Mouse (Mus musculus) adrenal gland, adult 18-20 months (tissue): ENCODE measurements around the gene Iglon5. TPM values are rescaled to one million over a fixed set of nuclear protein-coding genes. Genes with fewer than 3 reads are reported as not detected.

Source experiments
- DNase-seq, 2 experiments: peaks; one replicate each; pipeline ENCODE4 v3.0.0; 2021 to 2022; ENCODE audit warnings: low spot score in 2 of 2
- microRNA-seq, 2 experiments: library from miRNA; unstranded; fragments of <30 nt; microRNA quantifications; one replicate each; pipeline ENCODE4 v1.2.0; 2021; ENCODE audit warnings: borderline number of aligned reads in 2 of 2
- total RNA-seq, 2 experiments: library from RNA; stranded (reverse); gene quantifications; 1 replicate in 1 of 2; 2 replicates in 1 of 2; pipeline ENCODE4 v1.2.3; 2021

The Iglon5 gene
- total RNA-seq, 2 experiments from 2014 or later, result 1.3 to 1.5 TPM

DNA sequence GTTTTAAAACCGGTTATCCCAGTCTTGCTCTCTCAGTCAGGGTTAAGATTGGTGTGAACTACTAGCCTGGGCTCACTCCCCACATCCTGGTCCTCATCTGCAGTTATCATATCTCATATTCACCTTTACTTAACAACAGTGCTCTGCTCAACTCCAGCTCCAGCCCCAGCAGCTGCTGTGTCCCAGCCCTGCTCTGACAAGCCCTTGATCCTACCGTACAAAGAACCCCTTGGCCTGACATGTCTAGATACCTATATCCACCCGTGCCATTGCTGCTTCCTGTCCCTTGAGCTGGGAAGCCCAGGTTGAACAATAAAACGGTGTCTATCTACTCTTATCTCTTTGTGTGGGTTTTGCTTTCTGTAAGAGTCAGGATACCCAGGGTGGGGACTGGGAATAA lies 60.4 kb downstream of the Iglon5 start:
- no peak for DNase-seq

DNA sequence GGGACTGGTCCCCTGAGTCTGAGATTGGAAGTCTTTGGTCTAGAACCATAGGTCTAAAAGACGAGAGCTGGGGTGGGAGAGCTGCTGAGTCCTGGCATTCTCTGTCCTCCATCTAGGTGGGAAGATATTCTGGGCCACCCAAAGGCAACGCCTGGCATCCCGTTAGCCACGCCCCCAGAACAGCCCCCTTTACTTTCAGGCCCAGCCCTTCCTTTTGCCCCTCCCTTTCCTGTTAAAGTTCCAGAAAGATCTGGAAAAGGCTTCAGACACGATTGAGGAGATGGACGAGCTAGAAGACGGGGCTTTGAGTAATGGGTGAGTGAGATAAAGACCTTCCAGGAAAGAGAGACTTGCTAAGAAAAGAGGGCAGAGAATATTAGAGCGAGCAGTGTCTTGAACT lies 62.5 kb downstream of the Iglon5 start, which contains the start of gene Lim2:
Gene Lim2, plus strand, starts transcription at position 265 of the 400 bp plus-strand sequence.
- DNase-seq, result no peak

DNA sequence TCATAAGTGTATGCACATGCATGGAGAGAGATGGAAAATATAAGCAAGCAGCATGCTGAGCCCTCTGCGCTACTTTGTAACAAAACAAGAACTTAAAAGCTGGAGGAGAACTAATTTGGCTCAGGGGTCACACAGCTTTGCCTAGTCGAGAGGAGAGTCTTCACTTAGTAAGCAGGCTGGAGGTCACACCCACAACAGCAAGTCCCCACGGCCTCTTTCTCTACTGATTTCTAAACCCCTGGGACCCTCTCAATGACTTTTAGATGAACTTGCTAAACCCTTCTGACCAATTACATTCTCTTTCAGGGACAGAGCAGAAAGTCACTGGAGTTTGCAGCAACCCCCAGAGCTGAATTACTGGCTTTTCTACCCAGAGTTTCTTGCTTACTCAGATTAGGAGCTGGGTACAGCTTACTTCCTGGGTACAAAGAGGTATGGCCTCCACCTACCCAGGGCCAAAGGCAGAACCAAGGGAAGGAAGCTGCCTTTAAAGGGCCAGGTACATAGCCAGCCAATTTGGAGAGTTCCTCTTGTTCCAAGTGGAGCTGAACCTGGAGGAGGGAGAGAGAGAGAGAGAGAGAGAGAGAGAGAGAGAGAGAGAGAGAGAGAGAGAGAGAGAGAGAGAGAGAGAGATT lies 65.8 kb downstream of the Iglon5 start:
- DNase-seq, result no peak

DNA sequence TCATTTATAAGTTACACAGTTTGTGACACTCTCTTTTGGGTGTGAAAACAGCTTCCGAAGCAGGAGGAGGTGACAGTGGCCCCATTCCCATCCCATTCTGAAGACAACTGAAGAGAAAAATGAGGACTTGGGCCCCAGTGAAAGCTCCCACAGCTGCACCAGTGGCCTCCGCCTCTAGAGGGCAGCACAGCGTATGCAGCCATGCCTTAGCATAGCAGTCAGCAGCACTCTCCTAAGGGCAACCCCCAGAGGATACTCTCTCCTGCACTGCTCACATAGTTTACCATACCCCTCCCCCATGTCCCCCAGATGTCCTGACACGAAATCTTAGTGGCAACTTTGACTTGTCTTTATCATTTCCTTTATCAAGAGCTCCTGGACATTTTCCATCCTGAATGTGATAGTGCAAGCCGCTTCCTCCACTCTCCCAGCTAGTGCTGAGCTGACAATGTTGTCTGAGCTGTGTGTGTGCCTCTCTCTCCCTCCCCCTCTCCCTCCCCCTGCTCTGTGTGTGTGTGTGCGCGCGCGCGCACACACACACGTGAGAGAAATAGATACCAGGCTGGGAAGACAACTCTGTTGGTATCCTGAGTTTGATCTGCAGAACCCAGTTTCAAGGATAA lies 66.8 kb downstream of the Iglon5 start:
- peak; percentile 82 to 87 for DNase-seq

Small RNA genes within 50 kb of the gene (microRNA-seq; reads per million reads assigned to microRNA genes)
- 5.2 to 6.7 reads per million in 2 experiments for gene Mir7051

Other genes starting within 250 kb of the Iglon5 start
- gene Zfp715, start 176.8 kb downstream of the Iglon5 start, total RNA-seq, result 10 to 100 TPM; 20.1 to 20.9 TPM
- not detected for gene Siglecf, start 138.7 kb downstream of the Iglon5 start, total RNA-seq
- under 1 TPM; 0.46 to 0.54 TPM for gene Siglecg, start 81.9 kb downstream of the Iglon5 start, total RNA-seq
- not detected for gene Lim2, start 62.4 kb downstream of the Iglon5 start, total RNA-seq
- gene Nkg7, start 53.0 kb downstream of the Iglon5 start, total RNA-seq, result 1 to 10 TPM in 1 of 2 experiments, under 1 TPM in 1; 0.83 to 3.2 TPM
- gene Cldnd2, start 49.3 kb downstream of the Iglon5 start, total RNA-seq, result not detected
- gene Etfb, start 46.0 kb downstream of the Iglon5 start, total RNA-seq, result 100 to 1,000 TPM; 440 to 834 TPM
- gene Gm45233, start 45.9 kb downstream of the Iglon5 start, total RNA-seq, result under 1 TPM in 1 of 2 experiments, not detected in 1; 0.43 TPM
- gene Vsig10l, start 26.9 kb downstream of the Iglon5 start, total RNA-seq, result 1 to 10 TPM; 1.6 to 4.2 TPM
- not detected for gene 4931406B18Rik, start 15.9 kb upstream of the Iglon5 start, total RNA-seq
- 1 to 10 TPM; 3.3 to 5.4 TPM for gene Cd33, start 54.4 kb upstream of the Iglon5 start, total RNA-seq
- gene Zfp658, start 72.2 kb upstream of the Iglon5 start, total RNA-seq, result 1 to 10 TPM; 2.2 TPM
- gene Zfp719, start 89.5 kb upstream of the Iglon5 start, total RNA-seq, result 10 to 100 TPM; 15.3 to 17.6 TPM
- gene Zfp819, start 117.1 kb upstream of the Iglon5 start, total RNA-seq, result under 1 TPM in 1 of 2 experiments, not detected in 1; 0.13 TPM
- gene Ceacam18, start 144.6 kb upstream of the Iglon5 start, total RNA-seq, result not detected
- 1 to 10 TPM; 3.4 to 3.6 TPM for gene Siglece, start 170.1 kb upstream of the Iglon5 start, total RNA-seq
- 10 to 100 TPM; 10.9 to 13.9 TPM for gene Ctu1, start 181.9 kb upstream of the Iglon5 start, total RNA-seq
- gene Klk14, start 200.3 kb upstream of the Iglon5 start, total RNA-seq, result not detected
- under 1 TPM in 1 of 2 experiments, not detected in 1; 0.45 TPM for gene Klk13, start 222.5 kb upstream of the Iglon5 start, total RNA-seq